Mouse (Mus musculus) cerebellum, adult 2 months (tissue): ENCODE data around the gene Rcc1.

Experiments
- CTCF ChIP-seq: fragments of 200-500 bp; IDR thresholded peaks from 2 replicates; pipeline ENCODE4 v1.5.1; 2011; ENCODE audit warnings: low read depth, mild to moderate bottlenecking, control low read depth, low read length, moderate library complexity, borderline replicate concordance; ENCODE audit not compliant: insufficient read depth
- POLR2A ChIP-seq: fragments of 200-500 bp; IDR thresholded peaks from 2 replicates; pipeline ENCODE4 v1.6.1; 2011; ENCODE audit warnings: low read length, control low read depth, borderline replicate concordance; ENCODE audit not compliant: insufficient read depth

GRCm38 (mm10) chr4:132302939-132303479 lies 50.4 kb downstream of the Rcc1 start, which contains the start of gene Rab42:
- no peak for TF ChIP-seq POLR2A
- no peak for TF ChIP-seq CTCF
